Mouse (Mus musculus) heart, adult 2 months (tissue): ENCODE measurements around the gene Kazald1. TPM values are rescaled to one million over a fixed set of nuclear protein-coding genes. Genes with fewer than 3 reads are reported as not detected.

Experiments
- DNase-seq, 2 experiments: peaks; one replicate each; pipeline ENCODE4 v3.0.0; 2021
- H3K27ac ChIP-seq: fragments of 200-600 bp; 2 replicates; pipeline ENCODE4 v1.8.1; 2022
- H3K27me3 ChIP-seq: fragments of 200-500 bp; 2 replicates; pipeline ENCODE4 v1.6.1; 2012; ENCODE audit warnings: mild to moderate bottlenecking, low read length, inconsistent platforms, mixed read lengths; ENCODE audit not compliant: control insufficient read depth, insufficient read depth
- H3K36me3 ChIP-seq: fragments of 200-500 bp; 2 replicates; pipeline ENCODE4 v1.6.1; 2012; ENCODE audit warnings: low read length, inconsistent platforms; ENCODE audit not compliant: control insufficient read depth, insufficient read depth
- H3K4me1 ChIP-seq: fragments of 200-500 bp; 2 replicates; pipeline ENCODE4 v1.6.1; 2011; ENCODE audit warnings: low read length; ENCODE audit not compliant: control insufficient read depth, insufficient read depth
- H3K4me3 ChIP-seq: fragments of 200-600 bp; 2 replicates; pipeline ENCODE4 v1.8.1; 2022
- H3K79me2 ChIP-seq: fragments of 200-500 bp; replicated peaks from 2 replicates; pipeline ENCODE4 v1.6.1; 2012; ENCODE audit warnings: mild to moderate bottlenecking, inconsistent platforms, low read length, moderate library complexity, mixed read lengths; ENCODE audit not compliant: control insufficient read depth, insufficient read depth
- H3K9ac ChIP-seq: fragments of 200-500 bp; 2 replicates; pipeline ENCODE4 v1.6.1; 2012; ENCODE audit warnings: low read depth, mild to moderate bottlenecking, control low read depth, inconsistent platforms, low read length, mixed read lengths
- CTCF ChIP-seq: fragments of 200-600 bp; IDR thresholded peaks from 2 replicates; pipeline ENCODE4 v1.8.1; 2022; ENCODE audit warnings: antibody characterized with exemption, mild to moderate bottlenecking, moderate library complexity
- EP300 ChIP-seq: fragments of 200-500 bp; IDR thresholded peaks from 2 replicates; pipeline ENCODE4 v1.6.1; 2011; ENCODE audit warnings: low read depth, low read length, control low read depth; ENCODE audit not compliant: insufficient read depth
- POLR2A ChIP-seq: fragments of 200-500 bp; IDR thresholded peaks from 2 replicates; pipeline ENCODE4 v1.6.1; 2011; ENCODE audit warnings: mild to moderate bottlenecking, low read depth, low read length, control low read depth; ENCODE audit not compliant: insufficient read depth
- WGBS: fragments of 180-500 bp; shearing (Covaris S2); methylation state at CpG from one replicate; pipeline ENCODE4 v1.1.7; 2018; 5-methylcytosine and 5-hydroxymethylcytosine counted together
- intact Hi-C: fragments of 180-260 bp; cut with DNase I; formaldehyde crosslinking; loops from one replicate; pipeline ENCODE4 v1.15.1; 2025
- long read RNA-seq: library from polyadenylated mRNA; stranded (forward); transcript quantifications from one replicate; pipeline ENCODE4 v2.0.0, GENCODE M21; 2021
- polyA plus RNA-seq: library from polyadenylated mRNA; depleted of rRNA; stranded (reverse); fragments of >200 nt; gene quantifications from 2 replicates; pipeline ENCODE4 v1.2.3, GENCODE M21; 2012; rRNA removed
- total RNA-seq, 2 experiments: library from RNA; stranded (reverse); gene quantifications; 2 replicates each; pipeline ENCODE4 v1.2.3; 2021

Kazald1 gene
- 1 to 10 TPM; 3.6 to 3.9 TPM for total RNA-seq
- polyA plus RNA-seq = 4.2 and 4.6 TPM in 2 replicates
- long read RNA-seq, partial matches to known transcripts = 3 of 3 reads
- long read RNA-seq, other reads (novel, unspliced or antisense) = 0 of 3 reads

GRCm38 (mm10) chr19:45074580-45075322, at the start of gene Kazald1:
Gene Kazald1, plus strand, starts transcription at chr19:45075241.
- peaks cover 7% of the 10 kb centered on the region for H3K4me1 ChIP-seq
- no peaks in the 10 kb centered on the region for H3K36me3 ChIP-seq
- peak within 1 kb of the TSS; percentile 100 for H3K27ac ChIP-seq
- TF ChIP-seq CTCF (no peak), EP300 (peak; percentile 50; the same call in 1 of the 2 replicates), POLR2A (peak; percentile 96)
- peaks cover 1% of the 10 kb centered on the region; the same call in 1 of the 2 replicates for H3K27me3 ChIP-seq
- no peaks in the 10 kb centered on the region for H3K79me2 ChIP-seq
- H3K9ac ChIP-seq = peak within 1 kb of the TSS; percentile 96
- DNase-seq = peak; percentile 96 to 99
- intact Hi-C loops = loop anchor here (2.0 kb wide), 2 partner anchors 16 to 86 kb away; no protein-coding TSS in a partner anchor
- H3K4me3 ChIP-seq = peak within 1 kb of the TSS; percentile 61
- under 1% methylated on average over 45 of the region's 45 CpGs for WGBS

- Histone ChIP-seq H3K4me3 (no peak overlapping the region), H3K27me3 (no peaks in the 10 kb centered on the region), H3K36me3 (peaks cover 14% of the 10 kb centered on the region), H3K79me2 (peaks cover 7% of the 10 kb centered on the region), H3K9ac (no peak overlapping the region), H3K4me1 (peaks cover 21% of the 10 kb centered on the region), H3K27ac (no peak overlapping the region)
- DNase-seq = no peak
- WGBS = 89% methylated on average over 37 of the region's 37 CpGs
- intact Hi-C loops = no loop called here
- no peak for TF ChIP-seq POLR2A
- no peak for TF ChIP-seq CTCF
- no peak for TF ChIP-seq EP300
These were observed 49.0 kb upstream of the Kazald1 start for GRCm38 (mm10) chr19:45025937-45026568.

- 46% methylated on average over 6 of the region's 6 CpGs for WGBS
- Histone ChIP-seq H3K4me3 (no peak overlapping the region), H3K4me1 (peaks cover 24% of the 10 kb centered on the region), H3K36me3 (peaks cover 10% of the 10 kb centered on the region), H3K27ac (peak overlapping the region; percentile 69), H3K27me3 (no peaks in the 10 kb centered on the region), H3K9ac (no peak overlapping the region), H3K79me2 (peaks cover 4% of the 10 kb centered on the region)
- TF ChIP-seq POLR2A (0 out of 2 replicates have a peak, but pooled peaks have one; percentile 33), CTCF (no peak), EP300 (peak; percentile 98)
- DNase-seq = peak; percentile 44 to 57
- intact Hi-C loops = no loop called here
These were observed 47.9 kb upstream of the Kazald1 start for GRCm38 (mm10) chr19:45026958-45027670.

- intact Hi-C loops = no loop called here
- WGBS = 83% methylated on average over 6 of the region's 6 CpGs
- peak; percentile 45 to 47 for DNase-seq
- Histone ChIP-seq H3K79me2 (peaks cover 4% of the 10 kb centered on the region), H3K4me3 (no peak overlapping the region), H3K4me1 (peaks cover 22% of the 10 kb centered on the region), H3K9ac (no peak overlapping the region), H3K36me3 (peaks cover 8% of the 10 kb centered on the region; the same call in 1 of the 2 replicates), H3K27ac (peak overlapping the region; percentile 69), H3K27me3 (no peaks in the 10 kb centered on the region)
- TF ChIP-seq POLR2A (no peak; the same call in 1 of the 2 replicates), CTCF (no peak), EP300 (peak; percentile 72; the same call in 1 of the 2 replicates)
These were observed 47.2 kb upstream of the Kazald1 start for GRCm38 (mm10) chr19:45027848-45028247.

- Histone ChIP-seq H3K27ac (peak overlapping the region; percentile 69), H3K4me1 (peaks cover 22% of the 10 kb centered on the region), H3K36me3 (peaks cover 8% of the 10 kb centered on the region; the same call in 1 of the 2 replicates), H3K9ac (no peak overlapping the region), H3K4me3 (no peak overlapping the region), H3K27me3 (no peaks in the 10 kb centered on the region), H3K79me2 (peaks cover 3% of the 10 kb centered on the region)
- TF ChIP-seq POLR2A (no peak), CTCF (no peak), EP300 (no peak)
- intact Hi-C loops = no loop called here
- DNase-seq = no peak
- 59% methylated on average over 19 of the region's 19 CpGs for WGBS
These were observed 46.3 kb upstream of the Kazald1 start for GRCm38 (mm10) chr19:45028746-45029145.
